Mouse (Mus musculus) B cell, adult 2 months (primary cell): ENCODE results near the gene Fam168a.
"Not testable (repeated sequence)": the region's sequence is repeated elsewhere in the genome, so short reads cannot be mapped to it uniquely, and the experiment has no call there.

Experiments
- DNase-seq, 2 experiments: peaks; one replicate each; pipeline ENCODE4 v3.0.0; 2022

Fam168a gene

DNA sequence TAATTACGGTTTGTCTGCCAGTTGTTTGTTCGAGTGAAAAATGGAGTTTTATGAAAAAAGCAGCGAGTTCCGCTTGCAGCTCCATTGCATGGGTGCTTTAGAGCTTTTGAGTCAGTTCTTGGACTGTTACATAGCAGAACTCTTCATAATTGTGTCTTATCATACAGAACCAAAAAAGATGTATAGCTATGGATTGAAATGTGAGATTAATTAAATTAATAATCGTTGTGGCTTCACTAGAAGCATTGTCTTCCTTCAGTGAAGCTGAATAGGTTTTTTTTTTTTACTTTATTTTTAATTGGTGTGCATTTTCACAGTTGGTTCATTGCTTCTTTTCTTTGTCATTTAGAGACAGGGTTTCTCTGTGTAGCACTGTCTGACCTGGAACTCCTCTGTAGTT lies 12.3 kb downstream of the Fam168a start:
- no peak for DNase-seq

DNA sequence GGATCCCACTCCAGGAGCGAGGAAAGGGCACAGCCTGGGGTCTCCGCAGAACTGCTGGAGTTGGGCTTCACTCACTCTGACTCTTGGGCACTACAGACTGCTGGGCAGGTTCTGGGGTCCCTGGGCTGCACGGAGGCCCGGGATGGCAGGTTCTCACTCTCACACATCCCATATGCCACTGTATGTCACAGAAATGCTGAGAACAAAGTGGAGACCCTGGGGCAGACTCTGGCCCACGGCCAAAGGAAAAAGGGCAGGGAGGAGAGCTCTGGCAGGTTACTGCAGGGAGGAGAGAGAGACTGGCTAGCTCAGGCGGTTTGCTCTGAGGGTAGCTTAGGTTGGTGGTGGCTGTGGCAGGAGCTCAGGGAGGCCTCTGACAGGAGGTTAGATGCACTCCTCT lies 15.8 kb downstream of the Fam168a start:
- no peak for DNase-seq

DNA sequence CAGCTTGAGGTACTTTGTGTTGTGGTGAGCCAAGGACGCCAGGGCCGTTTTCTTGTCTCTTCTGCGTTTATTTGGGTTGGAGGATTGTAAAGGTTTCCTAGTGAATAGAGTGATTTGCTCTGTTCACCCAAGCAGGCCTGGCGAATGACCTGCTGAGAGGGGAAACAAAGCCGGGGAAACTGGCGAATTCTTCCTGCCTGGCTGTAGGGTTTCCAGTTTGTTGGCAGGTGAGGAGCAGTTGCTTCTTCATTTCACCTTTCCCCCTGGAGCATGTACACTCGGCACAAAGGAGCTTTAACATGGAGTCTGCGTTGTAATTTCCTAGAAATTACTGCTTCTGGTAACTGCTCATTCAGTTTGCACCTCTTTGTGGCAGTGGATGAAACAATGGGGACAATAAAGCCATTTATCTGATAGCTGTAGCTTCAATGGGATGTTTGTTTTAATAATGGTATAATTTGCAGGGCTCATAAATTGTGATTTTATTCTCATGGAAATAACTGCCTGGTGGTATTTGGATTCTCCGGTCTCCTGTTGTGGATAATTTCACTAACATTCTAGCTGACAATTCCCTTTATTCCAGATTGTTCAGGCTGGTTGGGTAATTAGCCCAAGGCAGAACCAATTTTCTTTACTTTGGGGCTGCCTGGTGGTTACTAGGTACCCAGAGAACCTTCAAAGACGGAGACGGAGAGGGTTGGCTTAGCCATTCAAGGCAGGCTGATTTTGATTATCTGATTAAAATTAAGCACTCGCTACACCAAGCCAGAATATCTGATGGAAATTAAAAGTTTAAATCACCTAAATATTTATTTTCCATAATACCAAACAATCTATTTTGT lies 17.2 kb downstream of the Fam168a start:
- DNase-seq: no peak

DNA sequence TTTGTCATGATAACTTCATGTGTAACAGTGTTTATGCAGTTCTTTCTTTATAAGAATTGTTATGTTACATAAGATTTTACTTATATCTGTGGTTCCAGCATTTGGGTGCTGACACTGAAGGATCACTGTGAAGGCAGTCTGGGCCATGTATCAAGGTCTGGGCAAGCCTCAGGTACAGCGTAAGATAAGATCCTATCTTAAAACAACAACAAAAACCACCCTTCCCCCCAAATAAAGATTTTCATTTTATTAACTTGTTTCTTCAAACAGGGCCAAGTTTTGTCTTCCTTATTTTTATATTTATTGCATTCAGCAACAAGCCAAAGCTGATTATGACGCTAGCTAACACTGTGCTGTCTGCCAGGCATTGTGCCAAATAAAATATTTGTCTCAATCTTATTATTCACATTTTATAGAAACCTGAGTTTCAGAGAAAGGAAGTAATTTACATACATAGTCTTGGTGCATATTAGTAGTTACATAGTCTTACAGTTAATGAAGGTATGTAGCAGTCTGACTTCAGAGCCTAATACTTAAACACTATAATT lies 21.2 kb downstream of the Fam168a start:
- DNase-seq: no peak

DNA sequence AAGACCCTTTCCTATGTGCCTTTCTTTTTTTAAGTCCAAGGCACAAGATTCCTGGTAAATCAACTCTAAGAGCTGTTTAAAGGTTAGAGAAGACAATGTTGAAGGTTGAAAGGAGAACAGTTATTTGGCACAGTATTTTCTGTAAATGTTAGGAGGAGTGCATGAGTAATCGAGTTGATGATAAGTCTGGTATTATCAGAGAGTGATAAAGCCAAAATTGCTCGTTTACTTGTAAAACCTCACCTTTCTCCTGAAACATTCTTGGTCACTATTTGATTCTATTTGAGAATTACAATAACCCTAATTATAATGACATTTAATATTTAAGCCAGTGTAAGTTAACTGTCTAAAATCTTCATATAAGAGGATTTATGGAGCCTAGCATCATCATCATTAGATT lies 23.3 kb downstream of the Fam168a start:
- no peak for DNase-seq

DNA sequence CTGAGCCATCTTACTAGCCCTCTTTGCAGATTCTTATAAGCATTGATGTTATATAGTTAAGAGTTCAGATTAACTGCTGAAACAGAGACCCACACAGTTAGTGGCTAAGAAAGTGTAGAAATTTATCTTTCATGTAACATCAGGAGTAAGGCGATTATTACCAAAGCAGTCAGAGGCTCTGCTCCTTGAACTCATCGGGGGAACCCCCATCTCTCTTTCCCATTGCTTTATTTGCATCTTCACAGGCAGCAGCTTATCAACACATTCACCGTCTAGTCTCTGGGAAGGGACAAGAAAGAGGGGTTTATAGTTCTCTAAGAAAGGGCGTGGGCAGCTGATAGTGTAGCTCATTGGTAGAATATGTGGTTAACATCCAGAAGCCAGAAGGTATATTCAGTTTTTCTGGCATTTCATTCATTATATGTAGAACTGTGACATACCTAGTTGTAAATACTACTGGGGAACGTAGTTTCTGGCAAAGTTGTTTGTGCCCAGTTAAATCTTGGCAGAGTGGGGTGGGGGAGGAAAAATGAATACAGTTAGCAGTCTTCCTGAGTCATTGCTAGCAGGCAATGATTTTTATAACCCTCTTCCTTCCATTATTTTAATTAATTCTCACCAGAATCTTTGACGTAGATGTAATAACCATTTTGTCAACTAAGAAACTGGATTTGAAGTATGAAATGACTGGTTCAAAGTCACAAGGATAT lies 26.1 kb downstream of the Fam168a start:
- no peak for DNase-seq

DNA sequence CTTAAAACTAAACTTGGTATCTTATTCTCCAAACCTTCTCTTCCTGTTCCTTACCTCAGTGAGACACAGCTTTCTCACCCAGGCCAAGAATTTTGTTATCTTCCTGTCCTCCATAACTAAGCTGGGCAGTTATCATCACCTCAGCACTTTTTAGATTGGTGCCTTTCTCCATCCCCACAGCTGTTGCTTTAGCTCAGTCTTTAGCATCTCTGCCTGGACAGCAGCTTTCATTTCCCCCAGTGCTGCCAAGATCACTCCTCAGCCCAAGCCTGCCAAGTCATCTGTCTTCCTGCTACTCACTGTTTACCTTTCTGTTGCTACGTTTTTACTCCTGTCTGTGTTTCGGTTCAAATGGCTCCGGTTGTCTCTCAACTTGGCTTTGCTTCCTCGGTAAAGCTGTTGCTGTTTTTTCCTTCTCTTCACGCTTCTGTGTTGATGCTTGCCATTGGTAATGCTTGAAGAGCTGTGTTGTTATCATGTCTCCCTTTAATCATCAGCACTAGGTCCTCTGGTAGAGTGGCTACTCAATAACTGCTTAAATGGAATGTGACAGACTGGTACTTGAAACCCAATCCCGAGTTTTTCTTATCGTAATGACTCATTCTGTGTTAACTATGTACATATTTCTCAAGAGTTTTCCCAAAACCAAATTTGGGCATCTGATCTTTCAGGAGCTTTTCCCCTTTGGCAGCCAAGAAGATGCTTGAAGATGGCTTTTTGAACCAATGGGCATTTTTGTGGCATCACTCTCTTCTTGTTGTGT lies 26.8 kb downstream of the Fam168a start:
- DNase-seq: no peak

DNA sequence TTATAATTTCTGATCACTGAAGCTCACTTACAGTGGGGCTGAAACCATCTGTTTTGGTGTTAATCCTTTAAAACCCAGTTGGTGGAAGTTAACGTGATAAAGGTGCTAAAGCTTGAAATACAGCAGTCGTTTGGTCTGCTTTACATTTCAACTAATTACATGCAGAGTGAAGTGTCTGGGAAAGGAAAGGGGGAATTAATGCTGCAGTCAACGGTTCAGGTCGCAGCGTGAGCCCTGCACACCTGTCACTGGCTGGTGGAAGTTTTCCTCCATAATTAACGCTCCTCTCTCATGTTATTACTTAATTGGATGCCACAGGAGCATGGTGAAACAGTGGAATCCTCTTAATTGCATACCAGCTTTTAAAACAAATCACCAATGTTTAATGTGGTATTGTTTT lies 27.8 kb downstream of the Fam168a start:
- no peak for DNase-seq

DNA sequence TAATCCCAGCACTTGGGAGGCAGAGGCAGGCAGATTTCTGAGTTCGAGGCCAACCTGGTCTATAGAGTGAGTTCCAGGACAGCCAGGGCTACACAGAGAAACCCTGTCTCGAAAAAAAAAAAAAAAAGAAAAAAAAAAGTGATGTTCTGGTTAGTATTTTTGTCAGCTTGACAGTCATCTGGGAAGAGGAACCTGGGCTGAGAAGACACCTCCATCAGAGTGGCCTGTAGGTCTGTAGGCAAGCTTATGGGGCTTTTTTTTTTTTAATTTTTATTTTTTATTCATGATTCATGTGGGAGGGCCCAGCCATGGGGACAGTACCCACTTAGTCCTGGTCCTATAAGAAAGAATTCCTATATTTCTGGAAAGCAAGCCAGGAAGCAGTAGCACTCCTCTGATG lies 28.5 kb downstream of the Fam168a start:
- DNase-seq: not testable (repeated sequence)

DNA sequence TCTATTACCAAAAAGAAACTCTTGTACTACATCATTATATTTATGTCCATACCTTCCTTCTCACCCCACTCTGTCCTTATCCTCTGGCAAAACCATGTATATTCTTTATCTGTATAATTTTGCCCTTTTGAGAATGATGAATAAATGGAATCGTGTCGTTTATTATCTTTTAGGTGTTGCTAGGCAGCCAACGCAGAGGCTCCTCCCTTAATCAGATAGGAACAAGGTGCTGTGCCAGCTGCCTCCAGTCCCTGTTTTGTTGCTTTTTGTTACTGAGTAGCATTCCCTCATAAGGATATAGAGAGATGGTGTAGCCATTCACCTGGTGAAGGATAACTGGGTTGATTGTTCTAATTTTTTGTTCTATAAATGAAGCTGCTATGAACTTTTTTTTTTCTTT lies 29.7 kb downstream of the Fam168a start:
- DNase-seq: no peak

DNA sequence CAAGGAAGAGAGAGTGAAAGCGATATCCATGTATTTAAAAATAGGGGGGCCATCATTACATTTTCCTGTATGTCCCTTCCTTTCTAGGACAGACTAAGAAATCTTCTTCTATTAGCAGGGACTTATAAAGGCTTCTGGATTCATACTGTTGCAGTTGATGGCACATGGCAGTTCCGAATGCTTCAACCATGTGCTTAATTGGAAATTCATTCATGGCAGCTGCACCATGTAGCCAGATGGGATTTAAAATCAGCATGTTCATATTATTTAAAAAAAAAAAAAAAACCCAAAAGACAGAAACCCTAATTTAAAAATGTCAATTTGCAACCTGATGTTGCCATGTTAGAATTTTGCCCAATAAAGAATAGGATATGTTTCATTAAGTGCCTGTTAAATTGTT lies 37.9 kb downstream of the Fam168a start:
- no peak for DNase-seq

DNA sequence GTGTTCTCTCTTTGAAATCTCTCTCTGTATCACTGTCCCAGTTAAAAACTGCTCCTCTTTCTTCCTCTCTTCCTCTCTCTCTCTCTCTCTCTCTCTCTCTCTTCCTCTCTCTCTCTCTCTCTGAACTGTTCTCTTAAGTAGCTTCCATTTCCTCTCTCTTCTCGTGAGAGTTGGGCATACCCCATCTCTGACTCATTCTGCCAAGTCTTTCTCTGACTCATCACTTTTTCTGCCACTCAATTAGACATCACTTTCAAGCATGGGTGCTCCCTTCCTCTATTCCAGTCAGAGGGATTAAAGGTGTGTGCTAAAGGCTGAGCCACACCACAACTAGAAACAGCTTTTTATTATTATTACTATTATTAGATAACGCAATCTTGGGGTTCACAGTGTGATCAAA lies 43.7 kb downstream of the Fam168a start:
- DNase-seq: no peak

DNA sequence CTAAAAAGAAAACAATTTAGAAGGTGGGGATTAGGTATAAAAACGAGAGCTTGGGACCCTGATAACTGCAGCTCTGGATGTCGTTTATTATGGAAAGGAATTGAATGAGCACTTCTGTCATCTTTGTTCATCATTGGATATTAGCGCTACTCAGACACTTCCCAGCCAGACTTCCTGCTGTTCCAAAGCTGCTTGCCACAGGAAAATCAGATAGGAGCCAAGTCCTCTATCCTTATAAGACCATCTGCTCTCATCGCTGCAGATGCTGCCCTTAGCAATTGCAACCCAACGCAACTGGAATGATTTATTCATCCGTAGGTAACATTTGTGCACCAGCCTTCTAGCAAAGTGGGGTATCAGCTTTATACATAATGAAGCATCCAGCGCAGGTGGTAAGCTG lies 52.3 kb downstream of the Fam168a start:
- DNase-seq: no peak

DNA sequence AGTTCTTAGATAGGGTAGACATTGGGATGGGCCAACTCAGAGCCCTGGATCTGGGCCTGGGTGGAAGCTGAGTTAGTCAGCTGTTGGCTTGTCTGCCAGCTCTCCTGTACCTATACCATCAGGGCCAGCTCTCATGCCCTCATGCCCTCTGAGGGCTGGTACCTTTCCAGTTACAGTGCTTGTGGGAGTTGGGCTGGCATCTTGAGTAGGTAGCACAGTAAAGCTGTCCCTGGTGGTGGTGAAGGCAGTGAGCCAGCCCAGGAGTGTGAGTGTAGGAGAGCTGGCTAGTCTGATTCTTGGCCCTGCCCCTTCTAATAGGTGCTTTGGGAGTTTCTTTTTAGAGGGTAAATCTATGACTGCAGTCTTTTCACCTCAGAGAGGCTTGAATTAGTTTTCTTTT lies 56.3 kb downstream of the Fam168a start:
- DNase-seq: no peak

DNA sequence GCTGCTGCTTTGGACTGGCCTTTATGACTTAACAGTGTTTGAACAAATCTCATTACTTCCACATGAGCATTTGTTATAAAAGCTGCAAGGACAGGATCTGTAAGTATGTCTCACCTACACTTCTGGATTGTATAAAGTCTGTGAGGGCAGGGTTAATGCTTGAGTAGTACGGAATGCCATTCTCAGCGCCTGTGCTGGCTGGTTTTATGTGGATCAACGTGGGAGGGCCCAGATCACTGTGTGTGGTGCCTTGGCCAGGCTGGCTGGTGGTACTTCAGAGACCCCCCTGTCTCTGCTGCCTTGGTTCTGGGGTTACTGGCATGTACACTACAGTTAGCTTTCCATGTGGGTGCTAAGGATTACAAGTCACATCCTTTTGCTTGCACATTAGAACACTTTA lies 61.1 kb downstream of the Fam168a start:
- no peak for DNase-seq

DNA sequence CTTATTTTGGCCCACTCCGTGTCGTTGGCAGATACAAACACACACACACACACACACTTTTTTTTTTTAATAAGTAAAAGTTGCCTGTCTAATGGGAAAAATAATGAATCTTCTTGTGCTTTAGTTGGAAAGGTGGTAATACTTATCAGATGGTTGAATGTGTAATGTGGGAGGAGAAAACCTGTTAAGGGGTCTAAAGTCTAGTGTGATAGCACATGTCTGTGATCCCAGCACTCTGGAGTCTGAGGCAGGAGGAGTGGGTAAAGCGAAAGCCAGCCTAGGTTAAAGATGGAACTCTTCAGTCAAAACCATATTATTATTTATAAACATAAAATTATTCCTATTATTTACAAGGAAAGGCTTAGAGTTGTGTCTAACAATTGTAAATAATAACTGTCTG lies 61.6 kb downstream of the Fam168a start:
- DNase-seq: no peak

DNA sequence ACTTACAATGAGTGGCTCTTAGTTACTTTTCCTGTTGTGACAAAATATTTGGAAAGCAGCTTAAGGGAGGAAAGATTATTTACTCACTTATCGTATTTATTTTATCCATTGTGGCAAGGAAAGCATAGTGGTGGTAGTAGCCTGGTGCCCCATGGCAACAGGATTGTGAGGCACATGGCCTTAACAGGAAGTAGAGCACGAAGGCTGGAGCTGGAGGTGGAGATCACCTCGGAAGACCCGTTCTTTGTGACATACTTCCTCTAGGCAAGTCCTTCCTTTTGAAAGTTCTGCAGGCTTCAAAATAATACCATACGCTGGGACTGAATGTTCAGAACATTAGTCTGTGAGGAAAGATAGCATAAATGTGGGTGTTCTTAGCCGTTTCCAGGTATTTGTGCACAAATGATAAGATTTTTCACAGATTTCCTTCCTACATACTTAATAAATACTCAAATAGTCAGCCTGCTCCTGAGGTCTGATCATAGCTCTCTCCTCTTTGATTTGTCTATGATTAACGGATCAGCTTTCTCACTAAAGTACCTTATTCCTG lies 63.2 kb downstream of the Fam168a start:
- DNase-seq: no peak

DNA sequence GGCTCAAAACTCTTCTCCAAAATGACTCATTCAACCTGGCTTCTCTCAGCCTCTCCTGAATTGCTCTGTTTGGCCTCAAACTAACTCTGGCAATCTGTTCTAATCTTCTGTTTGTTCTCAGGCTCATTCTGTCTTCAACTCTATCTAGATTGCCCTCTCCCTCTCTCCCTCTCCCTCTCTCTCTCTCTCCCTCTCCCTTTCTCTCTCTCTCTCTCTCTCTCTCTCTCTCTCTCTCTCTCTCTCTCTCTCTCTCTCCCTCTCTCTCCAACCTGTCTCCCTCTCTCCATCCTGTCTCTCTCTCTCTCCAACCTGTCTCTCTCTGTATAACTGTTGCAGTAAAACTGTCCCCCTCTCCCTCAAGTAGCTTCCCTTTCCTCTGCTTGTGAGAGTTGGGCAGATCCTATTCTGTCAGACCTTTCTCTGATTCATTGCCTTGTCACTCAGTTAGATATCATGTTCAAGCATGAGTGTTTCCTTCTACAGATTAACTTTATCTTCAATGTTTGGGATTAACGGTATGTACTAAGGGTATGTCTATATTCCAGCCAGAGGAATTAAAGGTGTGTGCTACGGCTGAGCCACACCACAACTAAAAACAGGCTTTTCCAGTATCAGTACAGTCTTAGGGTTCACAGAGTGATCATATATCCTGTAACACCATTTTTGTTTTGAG lies 64.4 kb downstream of the Fam168a start:
- DNase-seq: no peak

DNA sequence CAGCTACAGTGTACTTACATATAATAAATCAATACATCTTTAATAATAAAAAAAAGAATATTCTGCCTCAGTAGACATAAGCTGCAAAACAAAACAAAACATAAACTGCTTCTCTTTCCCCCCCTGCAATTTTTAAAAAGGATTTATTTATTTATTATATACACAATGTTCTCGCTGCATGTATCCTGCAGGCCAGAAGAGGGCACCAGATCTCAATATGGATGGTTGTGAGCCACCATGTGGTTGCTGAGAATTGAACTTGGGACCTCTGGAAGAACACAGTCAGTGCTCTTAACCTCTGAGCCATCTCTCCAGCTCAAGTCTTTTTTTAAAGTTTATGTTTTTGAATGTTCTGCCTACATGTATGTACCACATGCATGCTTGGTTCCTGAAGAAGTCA lies 67.8 kb downstream of the Fam168a start:
- peak in 1 of 2 experiments; percentile 3 for DNase-seq

DNA sequence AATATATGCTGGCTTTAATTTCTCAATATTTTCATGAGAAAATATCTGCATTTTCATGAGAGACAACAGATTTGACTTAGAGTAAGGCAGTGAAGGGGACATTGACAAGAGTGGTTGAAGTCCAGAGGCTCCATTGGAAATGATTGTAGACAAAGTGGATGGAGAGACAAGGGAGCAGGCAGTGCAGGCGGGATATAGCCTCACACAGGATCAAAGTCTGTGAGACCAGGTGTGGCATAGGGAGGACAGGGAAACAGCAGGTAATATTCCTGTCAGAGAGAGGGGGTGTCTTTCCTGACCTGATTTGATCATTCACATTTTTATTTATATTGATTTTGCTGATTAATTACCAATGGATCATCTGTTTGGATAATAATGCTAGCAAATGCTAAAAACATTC lies 69.4 kb downstream of the Fam168a start:
- DNase-seq: no peak

DNA sequence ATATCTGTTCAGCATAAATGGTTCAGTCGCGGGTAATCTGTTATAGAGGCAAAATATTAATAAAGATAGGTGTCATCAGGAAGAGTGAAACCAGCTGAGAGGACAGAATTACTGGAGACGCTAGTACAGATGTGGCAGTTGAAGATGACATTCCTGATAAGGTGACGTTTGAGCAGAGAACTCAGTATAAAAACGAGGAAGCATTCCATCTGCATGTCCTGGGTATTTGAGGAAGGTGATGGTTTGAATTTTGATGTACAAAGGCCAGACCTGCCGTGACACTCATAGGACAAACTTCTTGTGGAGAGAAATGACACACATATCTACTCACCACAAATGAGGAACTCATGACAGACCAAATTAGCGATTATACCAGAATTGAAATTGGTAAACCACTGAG lies 73.8 kb downstream of the Fam168a start:
- DNase-seq: no peak

DNA sequence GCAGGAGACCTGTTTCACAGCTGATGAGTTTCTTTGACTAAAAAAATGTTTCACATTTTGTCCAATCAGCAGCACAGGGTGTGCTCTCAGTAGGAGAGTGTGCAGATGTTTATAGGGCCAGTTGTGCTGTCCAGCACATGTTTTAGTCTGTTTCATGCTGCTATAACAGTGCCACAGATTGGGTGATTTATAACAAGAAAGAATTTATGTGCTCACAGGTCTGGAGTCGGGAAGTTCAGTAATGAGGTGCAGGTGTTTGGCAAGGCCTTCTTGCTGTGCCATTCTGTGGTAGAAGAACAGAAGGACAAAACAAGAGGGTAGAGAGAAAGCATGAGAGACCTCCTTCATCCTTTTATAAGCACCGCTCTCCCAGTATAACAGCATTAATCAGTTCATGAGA lies 78.2 kb downstream of the Fam168a start:
- DNase-seq: no peak

DNA sequence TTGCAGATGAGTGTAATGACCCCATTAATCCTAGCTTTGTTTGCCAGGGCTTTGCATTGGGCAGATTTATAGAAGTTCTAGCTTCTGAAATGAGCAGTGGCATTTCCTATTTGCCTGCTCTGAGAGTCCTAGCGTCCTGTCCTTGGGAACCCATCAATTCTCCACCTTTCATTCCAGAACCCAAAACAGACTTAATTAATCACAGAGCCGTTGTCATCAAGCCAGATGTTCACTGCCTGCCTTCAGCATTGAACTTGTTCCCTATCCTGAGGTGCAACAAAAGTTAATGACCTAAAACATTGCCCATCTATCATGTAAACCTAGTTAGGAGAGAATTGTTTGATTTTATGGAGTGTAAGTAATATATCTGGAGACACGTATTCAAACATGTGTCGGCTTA lies 79.0 kb downstream of the Fam168a start:
- no peak for DNase-seq
